Mouse (Mus musculus) adrenal gland, adult 18-20 months (tissue): ENCODE data around the gene Rbx1. TPM values are rescaled to one million over a fixed set of nuclear protein-coding genes. Genes with fewer than 3 reads are reported as not detected.

Experiments
- DNase-seq, 2 experiments: peaks; one replicate each; pipeline ENCODE4 v3.0.0; 2021 to 2022; ENCODE audit warnings: low spot score in 2 of 2
- total RNA-seq, 2 experiments: library from RNA; stranded (reverse); gene quantifications; 1 replicate in 1 of 2; 2 replicates in 1 of 2; pipeline ENCODE4 v1.2.3; 2021

The Rbx1 gene
- total RNA-seq, 2 experiments from 2014 or later = 133 to 140 TPM

DNA sequence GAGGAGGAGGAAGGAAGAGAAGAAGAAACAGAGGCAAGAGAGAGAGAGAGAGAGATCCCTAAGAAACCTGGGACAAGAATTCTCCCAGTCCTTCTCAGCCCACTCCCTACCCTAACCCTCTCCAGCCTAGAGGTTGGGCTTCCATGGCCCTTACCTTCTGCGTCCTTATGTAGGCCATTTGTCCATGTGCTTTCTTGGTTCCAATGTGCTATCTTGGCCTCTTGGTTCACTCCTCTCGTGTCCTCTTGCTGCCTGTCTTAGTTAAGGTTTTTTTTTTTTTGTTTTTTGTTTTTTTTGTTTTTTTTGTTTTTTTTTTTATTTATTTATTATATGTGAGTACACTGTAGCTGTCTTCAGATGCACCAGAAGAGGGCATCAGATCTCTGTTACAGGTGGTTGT is 16.9 kb downstream of the Rbx1 start:
- DNase-seq = no peak

DNA sequence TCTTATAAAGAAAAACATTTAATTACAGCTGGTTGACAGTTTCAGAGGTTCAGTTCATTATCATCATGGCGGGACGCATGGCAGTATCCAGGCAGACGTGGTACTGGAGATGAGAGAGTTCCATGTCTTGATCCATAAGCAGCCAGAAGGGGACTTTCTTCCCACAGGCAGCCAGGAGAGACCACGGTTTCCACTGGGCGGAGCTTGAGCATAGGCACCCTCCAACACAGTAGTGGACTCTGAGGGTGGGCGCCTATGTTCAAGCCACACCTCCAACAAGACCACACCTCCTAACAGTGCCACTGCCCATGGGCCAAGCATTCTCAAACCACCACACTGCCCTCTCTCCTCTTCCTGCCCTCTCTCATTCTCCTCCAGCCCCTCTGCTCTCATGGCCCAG is 17.6 kb downstream of the Rbx1 start:
- no peak for DNase-seq

DNA sequence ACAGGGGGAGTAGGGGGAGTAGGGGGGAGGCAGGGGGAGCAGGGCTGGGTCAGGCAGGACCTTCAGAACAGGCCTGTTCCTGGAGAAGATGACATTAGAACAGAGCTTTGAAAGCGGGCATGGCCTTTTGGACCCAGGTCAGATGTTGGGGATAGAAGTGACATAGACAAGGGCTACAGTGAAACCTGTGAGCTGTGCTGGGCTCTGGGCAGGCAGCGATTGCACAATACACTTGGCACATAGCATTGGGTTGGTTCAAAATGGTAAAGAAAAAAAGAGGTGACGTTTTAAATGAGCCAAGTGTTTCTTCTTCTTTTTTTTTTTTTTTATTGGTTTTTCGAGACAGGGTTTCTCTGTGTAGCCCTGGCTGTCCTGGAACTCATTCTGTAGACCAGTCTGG is 19.4 kb downstream of the Rbx1 start:
- DNase-seq = no peak

DNA sequence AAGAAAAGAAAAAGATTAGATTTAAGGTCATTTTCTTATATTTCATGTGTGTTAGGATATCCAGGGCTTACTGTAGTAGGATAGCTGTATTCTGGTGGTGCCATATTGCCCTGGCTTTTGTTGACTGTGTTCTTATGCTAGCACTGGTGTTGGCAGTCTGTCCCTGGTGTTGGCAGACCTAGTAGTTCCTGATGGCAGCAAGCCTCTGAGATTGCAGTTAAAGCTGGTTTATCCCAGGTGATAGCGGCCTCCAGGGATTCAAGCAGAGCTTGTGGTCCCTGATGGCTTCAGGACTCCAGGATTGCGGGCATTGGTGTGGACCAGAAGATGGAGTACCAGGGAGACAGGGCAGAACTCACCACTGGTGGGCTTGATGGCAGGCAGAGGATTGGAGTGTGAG is 37.4 kb downstream of the Rbx1 start:
- DNase-seq = no peak

DNA sequence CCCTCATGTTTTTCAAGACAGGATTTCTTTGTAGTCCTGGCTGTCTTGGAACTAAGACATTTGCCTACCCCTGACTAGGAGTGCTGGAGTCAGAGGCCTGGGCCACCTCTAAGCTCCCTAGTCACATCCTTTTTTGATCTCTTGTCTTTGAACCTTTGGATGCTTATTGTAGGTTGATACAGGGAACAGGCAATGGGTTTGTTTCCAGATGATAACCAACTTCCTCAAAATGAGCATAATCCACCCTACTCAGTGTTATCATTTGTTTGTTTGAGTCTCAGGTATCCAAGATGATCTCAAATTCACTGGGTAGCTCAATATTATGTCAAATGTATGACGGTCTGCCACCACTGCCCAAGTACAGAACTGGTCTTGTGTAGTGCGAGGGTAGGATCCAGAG is 37.9 kb downstream of the Rbx1 start:
- DNase-seq = no peak

DNA sequence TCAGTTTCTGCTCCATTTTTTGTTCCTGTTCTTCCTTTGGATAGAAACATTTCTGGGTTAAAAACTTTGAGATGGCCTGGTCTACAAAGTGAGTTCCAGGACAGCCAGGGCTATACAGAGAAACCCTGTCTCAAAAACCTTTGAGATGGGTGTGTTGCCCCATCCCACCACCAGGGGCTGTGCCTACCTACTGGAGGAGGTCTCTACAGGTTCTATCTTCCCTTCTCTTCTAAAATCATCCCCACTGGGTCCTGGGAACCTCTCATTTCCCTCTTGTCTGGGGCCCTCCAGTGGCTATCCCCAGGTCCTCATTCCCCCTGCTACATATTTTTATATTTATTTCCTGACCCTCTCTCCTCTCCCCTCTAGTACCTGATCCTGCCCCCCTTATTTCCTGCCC is 41.1 kb downstream of the Rbx1 start:
- DNase-seq = no peak

DNA sequence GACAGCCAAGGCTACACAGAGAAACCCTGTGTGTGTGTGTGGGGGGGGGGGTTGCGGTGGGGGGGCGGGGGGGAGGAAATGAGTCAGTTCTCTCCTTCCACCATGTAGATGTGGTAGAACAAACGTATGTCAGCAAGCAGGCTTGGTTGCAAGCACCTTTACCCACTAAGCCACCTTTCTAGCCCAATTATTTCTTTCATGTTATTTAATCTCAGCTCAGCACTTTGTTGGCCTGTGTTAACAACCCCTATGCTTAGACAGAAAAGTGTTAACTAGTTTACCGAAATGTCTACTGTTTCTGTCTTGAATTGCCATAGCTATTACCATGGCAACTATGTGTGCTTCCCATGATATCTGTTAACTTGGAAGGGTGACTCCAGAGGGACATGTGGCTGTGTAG is 44.5 kb downstream of the Rbx1 start:
- DNase-seq = no peak

DNA sequence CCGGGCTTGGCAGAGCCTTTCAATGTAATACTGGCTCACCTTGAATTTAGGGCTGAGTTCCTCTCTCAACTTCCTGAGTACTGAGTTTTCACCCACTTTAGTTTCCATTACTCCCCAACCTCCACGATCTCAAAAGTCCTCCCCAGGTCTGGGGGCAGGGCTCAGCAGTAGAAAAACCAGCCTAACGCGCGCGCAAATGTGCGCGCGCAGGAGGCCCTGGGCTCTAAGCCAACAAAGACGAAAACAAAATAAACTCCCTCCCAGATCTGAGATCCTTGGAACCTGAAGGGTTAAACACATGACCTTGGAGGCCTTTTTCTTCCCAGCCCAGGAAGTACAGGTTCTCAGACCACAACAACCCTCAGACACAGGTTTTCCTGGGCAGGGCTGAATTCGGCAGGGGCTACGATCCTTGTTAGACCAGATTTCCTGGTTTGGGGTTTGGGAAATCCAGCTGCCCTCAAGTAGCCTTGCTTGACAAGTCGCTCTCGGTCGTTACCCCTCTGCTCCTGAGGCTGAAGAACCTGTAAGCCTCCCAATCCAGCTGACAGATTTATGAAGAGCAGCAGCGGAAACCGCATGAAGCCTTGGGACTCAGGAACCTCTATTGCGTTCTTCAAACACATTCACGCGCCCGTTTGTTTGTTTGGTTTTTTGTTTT is 45.6 kb downstream of the Rbx1 start:
- DNase-seq = peak; percentile 43 to 47

DNA sequence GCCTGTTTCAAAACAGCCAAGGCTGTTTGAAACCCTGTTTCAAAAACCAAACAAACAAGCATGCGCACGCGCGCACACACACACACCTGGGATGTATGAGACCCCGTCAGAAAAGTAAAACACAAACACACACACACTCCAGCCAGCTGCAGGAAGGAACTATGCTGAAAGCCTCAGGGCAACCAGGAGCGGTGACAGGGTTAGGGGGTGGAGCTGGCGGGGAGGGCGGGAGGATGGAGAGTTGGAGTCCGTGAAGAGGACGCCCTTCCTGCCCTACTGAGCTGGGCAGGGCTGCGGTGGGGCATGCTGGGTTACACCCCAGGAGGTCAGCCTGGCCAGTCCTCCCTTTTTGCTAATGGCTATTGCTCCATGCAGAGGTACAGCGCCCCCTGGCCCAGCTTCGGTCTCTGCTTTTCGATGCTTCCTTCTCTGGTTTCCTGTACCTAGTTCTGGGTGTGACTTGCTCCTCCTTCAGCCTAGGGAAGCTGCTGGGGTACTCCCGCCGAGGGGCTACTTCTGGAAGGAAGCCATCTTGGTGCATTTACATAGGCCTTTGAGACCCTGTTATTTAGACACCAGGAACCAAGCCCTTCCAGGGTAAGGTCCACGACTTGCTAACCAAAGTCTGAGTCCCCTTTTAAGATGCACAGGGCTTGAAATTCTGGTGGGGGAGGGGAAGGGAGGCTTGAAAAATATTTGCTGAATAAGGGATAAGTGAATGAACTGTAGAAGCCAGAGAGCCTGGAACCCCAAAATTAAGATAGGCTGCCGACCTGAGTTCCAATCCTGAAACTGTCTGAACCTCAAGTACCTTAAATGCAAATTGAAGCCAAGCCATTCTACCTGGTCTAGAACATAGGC is 48.2 kb downstream of the Rbx1 start:
- peak; percentile 71 to 83 for DNase-seq

DNA sequence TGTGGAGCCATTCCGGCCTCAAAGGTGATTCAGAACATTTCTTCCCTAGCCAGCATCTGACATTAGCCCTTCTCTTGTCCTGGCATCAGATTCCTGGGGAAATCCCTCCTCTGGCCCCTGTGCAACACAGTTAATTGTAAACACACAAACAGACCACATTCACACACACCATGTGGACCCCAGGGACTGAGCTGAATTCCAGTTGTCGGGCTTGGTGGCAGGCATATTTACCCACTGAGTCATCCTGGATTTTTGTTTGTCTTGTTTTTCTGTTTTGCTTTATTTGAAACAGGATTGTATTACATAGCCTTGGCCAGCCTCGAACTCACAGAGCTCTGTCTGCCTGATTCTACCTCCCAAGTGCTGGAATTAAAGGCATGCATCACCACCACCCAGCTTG is 49.1 kb downstream of the Rbx1 start:
- DNase-seq = no peak

DNA sequence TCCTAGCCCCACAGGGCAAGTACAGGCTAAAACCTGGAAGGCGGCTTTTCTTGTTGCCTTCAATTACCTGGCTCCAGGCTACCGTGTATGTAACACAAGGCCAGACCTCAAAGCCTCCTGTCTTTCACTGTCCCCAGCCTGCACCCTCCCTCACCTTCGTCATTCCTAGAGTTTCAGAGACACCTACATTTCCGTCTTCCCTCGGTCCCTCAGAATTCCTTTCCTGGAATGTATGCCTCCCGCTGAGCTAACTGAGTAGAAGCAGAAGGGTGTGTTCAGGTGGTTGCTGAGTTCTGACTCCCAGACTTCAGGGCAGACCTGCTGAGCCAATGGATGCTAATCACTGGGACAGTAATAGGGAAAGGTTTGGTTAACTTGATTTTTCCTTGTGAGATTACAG is 51.9 kb downstream of the Rbx1 start:
- DNase-seq = no peak

DNA sequence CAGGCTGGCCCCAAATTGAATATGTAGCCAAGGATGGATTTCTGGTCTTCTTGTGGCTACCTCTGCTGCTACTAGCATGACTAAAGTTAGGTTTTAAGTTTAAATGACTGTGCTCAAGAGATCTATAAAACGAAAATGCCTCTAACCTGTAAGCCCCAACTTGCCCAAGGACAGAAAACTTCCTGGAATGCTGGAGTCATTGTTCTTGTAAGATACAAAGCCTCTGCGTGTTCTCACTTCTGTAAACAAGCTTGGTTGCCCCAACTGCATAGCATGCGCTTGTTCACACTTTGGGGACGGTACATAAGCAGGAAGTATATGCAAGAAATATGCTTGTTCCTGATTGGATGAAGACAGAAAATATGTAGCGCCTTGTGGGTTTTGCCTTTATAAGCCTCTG is 52.7 kb downstream of the Rbx1 start:
- DNase-seq = no peak

DNA sequence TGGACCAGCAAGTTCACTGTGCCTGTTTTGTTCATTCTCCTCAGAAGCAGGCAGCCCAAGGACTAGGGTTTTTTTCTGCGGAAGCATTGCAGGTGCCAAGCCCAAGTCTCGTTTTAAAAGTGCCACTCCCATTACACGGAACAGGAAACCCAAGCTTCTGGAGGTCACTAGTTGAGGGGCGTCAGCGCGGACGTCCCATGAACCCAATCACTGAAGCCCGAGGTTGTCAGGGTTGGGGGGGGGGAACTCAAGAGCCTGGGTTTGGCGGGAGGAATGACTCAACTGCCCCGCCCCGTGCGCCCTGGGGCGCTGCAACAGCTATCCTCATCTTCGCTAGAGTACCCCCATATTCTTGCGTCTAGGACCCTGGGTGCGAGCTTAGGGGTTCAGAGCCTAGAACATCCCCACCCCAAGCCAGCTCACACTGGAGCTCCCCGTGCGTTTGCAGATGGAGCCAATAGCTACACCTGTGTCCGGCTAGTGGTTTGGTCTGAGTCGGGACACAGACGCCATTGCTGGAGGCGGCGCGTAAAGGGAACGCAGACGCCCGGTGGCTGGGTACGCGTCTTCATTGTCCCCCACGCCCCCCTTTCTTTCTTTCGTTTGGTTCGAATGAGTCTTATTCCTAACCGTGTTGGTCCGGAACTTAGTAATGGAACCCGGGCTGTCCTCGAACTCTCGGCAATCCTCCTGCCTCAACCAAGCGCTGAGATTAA is 56.1 kb downstream of the Rbx1 start:
- DNase-seq = peak; percentile 57 to 72

DNA sequence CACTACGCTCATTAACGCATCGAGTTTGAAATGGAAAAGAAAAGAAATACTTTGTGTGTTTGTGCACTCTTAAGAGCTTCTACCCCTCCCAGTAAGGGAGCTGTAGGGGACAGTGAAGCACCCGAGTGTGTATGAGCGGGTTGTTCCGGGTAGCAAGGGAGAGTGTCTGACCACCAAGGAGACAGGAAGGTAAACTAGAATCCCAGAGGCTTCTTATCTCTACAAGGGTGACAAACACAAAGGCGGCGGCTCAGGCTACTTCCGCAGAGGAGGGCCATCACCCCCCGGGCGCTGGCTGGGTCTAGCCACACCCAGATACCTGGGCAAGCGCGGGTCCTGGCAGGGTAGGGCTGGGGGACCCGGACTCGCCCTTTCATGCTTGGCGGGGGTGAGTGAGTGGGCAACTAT is 56.7 kb downstream of the Rbx1 start:
- no peak for DNase-seq

DNA sequence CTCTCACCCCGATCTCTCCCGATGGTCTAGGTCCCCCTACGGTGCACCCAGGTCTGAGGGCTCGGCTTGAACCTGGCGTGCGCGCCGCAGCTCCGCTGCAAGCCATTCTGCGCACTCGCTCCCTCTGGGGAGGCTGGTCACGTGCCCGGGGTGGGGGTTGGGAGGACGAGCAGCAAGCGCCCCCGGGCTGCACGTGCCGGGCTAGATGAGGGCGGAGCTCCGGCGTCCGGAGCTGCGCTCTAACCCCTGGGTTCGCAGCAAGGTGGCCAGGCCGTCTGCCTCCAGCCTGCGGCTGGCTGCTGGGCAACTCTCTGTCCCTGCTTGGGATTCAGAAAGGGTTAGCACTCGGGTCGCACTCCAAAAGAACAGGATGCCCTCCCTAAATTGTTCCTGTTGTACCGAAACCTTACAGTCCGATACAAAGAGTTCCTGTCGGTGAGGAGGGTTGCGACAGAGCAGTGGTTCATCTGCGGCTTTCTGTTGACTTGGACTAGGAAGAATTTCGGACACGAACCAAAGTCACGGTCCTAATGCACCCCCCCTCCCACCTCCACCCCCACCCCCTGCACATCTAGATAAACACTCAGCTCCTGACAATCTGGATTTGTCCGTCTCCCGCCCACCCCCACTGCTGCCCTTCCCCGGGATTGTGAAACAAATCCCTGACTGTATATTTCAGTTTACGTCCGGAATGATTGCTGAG is 57.2 kb downstream of the Rbx1 start:
- DNase-seq = peak; percentile 98 to 99

DNA sequence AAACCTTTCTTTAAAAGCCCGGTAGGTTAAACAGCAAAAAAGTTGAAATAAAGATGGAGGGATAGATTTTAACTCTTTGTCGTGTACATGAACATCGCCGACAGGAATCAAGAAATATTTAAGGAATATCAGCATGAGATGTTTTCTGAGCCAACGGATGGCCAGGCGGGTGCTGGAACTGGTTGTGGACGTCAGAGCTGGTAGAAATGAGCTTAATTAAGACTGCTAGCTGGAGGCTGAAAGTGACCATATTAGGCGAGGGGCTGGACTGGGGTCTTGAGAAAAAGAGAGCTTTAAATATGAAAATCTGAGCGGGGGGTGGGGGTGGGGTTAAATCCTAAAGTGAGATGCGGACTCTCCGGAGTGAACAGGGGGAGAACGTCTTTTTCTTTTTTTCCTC is 57.8 kb downstream of the Rbx1 start:
- DNase-seq = no peak

Other genes with a start within 250 kb of the Rbx1 start
- under 1 TPM; 0.23 to 0.51 TPM for gene Mchr1, start 230.8 kb upstream of the Rbx1 start, total RNA-seq
- gene Slc25a17, start 105.5 kb upstream of the Rbx1 start, total RNA-seq = 100 to 1,000 TPM in 1 of 2 experiments, 10 to 100 TPM in 1; 62.3 to 108 TPM
- gene St13, start 66.2 kb upstream of the Rbx1 start, total RNA-seq = 100 to 1,000 TPM; 319 to 323 TPM
- 10 to 100 TPM; 28.0 to 30.1 TPM for gene Xpnpep3, start 66.2 kb upstream of the Rbx1 start, total RNA-seq
- not detected for gene Dnajb7, start 58.0 kb upstream of the Rbx1 start, total RNA-seq
- 10 to 100 TPM; 52.4 to 59.7 TPM for gene Ep300, start 119.1 kb downstream of the Rbx1 start, total RNA-seq
- gene L3mbtl2, start 197.6 kb downstream of the Rbx1 start, total RNA-seq = 10 to 100 TPM; 18.2 to 18.5 TPM
- 1 to 10 TPM; 1.8 to 3.0 TPM for gene Chadl, start 231.0 kb downstream of the Rbx1 start, total RNA-seq